Mouse (Mus musculus): ENCODE measurements around the gene Panx2.

The Panx2 gene

DNA sequence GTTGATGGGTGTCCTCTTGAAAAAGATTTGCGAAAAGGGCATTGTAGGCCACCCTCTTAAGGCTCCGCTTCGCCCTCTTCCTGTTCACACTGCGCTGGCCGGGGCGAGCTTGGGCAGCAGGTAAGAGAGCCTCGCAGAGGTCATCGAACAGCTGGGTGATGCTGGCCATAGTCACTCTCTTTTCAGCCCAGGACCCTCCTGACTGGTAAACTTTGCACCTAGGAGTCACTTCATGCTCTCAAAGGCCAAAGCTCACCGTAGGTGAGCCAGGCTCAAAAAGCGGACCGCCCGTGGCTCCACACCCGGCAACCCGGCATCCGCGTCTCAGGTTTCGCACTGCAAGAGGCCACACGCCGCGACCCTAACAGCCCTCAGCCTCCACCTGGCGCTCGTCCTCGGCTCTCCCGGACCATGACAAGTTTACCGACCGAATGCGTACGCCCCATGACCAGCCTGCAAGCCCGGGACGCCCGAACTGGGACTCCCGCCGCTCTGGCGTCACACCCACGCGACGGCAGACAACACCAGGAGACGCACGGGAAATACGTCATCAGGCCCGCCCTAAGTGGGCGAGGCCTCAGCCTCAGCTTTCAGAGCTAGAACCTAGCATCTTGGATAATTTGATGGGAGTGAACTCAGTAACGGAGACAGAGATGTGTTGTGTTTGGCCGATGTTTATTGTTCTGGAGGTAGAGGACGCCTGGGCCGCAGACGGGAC, 63.3 kb downstream of the Panx2 start, which contains the start of gene Tubgcp6:
Gene Tubgcp6 (minus strand): TSS at position 464 of the 718 bp plus-strand sequence.
- peak; percentile 96 for DNase-seq (ENCODE audit: low read depth, low spot score)

All from A20 (cell line).